Mouse (Mus musculus) intestine, embryonic 14.5 days (tissue): ENCODE data around the gene Vav1. TPM values are rescaled to one million over a fixed set of nuclear protein-coding genes. Genes with fewer than 3 reads are reported as not detected.
A peak's percentile ranks its signal among the peaks of the same experiment; 100 is the strongest.

Experiments used
- ATAC-seq: fragments of 200-750 bp; cut with Nextera tagmentation; replicated peaks from 2 replicates; pipeline ENCODE4 v1.8.0; 2017; ENCODE audit warnings: low read depth, moderate number of reproducible peaks, moderate TSS enrichment, moderate library complexity; ENCODE audit not compliant: low FRiP score, low TSS enrichment
- DNase-seq: peaks from one replicate; pipeline ENCODE4 v3.0.0-alpha.2; 2018; ENCODE audit warnings: low spot score
- H3K27ac ChIP-seq: fragments of 300-500 bp; sonication (generic); 2 replicates; pipeline ENCODE4 v1.5.1; 2014; ENCODE audit warnings: low read depth, mild to moderate bottlenecking, control low read depth
- H3K27me3 ChIP-seq: fragments of 300-500 bp; sonication (generic); replicated peaks from 2 replicates; pipeline ENCODE4 v1.6.1; 2014; ENCODE audit warnings: low read length, control low read depth; ENCODE audit not compliant: control insufficient read depth, insufficient read depth
- H3K36me3 ChIP-seq: fragments of 300-500 bp; sonication (generic); 2 replicates; pipeline ENCODE4 v1.6.1; 2014; ENCODE audit warnings: low read length, control low read depth; ENCODE audit not compliant: control insufficient read depth, insufficient read depth
- H3K4me1 ChIP-seq: fragments of 300-500 bp; sonication (generic); replicated peaks from 2 replicates; pipeline ENCODE4 v1.6.1; 2014; ENCODE audit warnings: low read length, control low read depth, mixed read lengths; ENCODE audit not compliant: control insufficient read depth, insufficient read depth
- H3K4me2 ChIP-seq: fragments of 300-500 bp; sonication (generic); 2 replicates; pipeline ENCODE4 v1.6.1; 2014; ENCODE audit warnings: low read length
- H3K4me3 ChIP-seq: fragments of 300-500 bp; sonication (generic); 2 replicates; pipeline ENCODE4 v1.5.1; 2014; ENCODE audit warnings: low read depth, low read length, control low read depth, mixed read lengths
- H3K9ac ChIP-seq: fragments of 300-500 bp; sonication (generic); 2 replicates; pipeline ENCODE4 v1.6.1; 2014; ENCODE audit warnings: mild to moderate bottlenecking, low read length
- H3K9me3 ChIP-seq: fragments of 300-500 bp; sonication (generic); 2 replicates; pipeline ENCODE4 v1.6.1; 2016; ENCODE audit warnings: low read length, control low read depth; ENCODE audit not compliant: control insufficient read depth
- WGBS: fragments of 180-500 bp; shearing (Covaris S2); extraction: QIAGEN DNeasy Blood & Tissue Kit; methylation state at CpG from one replicate; pipeline ENCODE4 v1.1.7; 2014; 5-methylcytosine and 5-hydroxymethylcytosine counted together
- polyA plus RNA-seq: library from polyadenylated mRNA; unstranded; fragments of >200 nt; fragmentation: Nextera tagmentation; extraction: Ambion mirVana; gene quantifications from 2 replicates; pipeline ENCODE4 v1.2.1, GENCODE M21; 2014

The Vav1 gene
- polyA plus RNA-seq, 1 experiment from 2014 or later: 2.1 TPM

- Histone ChIP-seq H3K4me3 (no peak overlapping the region), H3K27ac (no peak overlapping the region), H3K4me1 (no peaks in the 10 kb centered on the region), H3K9me3 (no peaks in the 10 kb centered on the region), H3K9ac (no peak overlapping the region), H3K4me2 (no peak overlapping the region), H3K27me3 (no peaks in the 10 kb centered on the region), H3K36me3 (no peaks in the 10 kb centered on the region)
- 92% methylated on average over 9 of the region's 9 CpGs for WGBS
- ATAC-seq (no peak), DNase-seq (no peak)
These were observed 17.0 kb downstream of the Vav1 start for GRCm38 (mm10) chr17:57295935-57296334.

GRCm38 (mm10) chr17:57297040-57297439 lies 18.1 kb downstream of the Vav1 start:
- Histone ChIP-seq H3K9ac (no peak overlapping the region), H3K4me2 (no peak overlapping the region), H3K4me1 (no peaks in the 10 kb centered on the region), H3K27me3 (no peaks in the 10 kb centered on the region), H3K4me3 (no peak overlapping the region), H3K9me3 (no peaks in the 10 kb centered on the region), H3K36me3 (no peaks in the 10 kb centered on the region), H3K27ac (no peak overlapping the region)
- WGBS: 86% methylated on average over 12 of the region's 12 CpGs
- ATAC-seq: no peak
- DNase-seq: no peak

- Histone ChIP-seq H3K9me3 (no peaks in the 10 kb centered on the region), H3K27me3 (no peaks in the 10 kb centered on the region), H3K4me1 (no peaks in the 10 kb centered on the region), H3K27ac (no peak overlapping the region), H3K4me3 (no peak overlapping the region), H3K9ac (no peak overlapping the region), H3K36me3 (no peaks in the 10 kb centered on the region), H3K4me2 (no peak overlapping the region)
- no peak for DNase-seq
- ATAC-seq: no peak
- 68% methylated on average over 4 of the region's 4 CpGs for WGBS
These were observed 26.7 kb downstream of the Vav1 start for GRCm38 (mm10) chr17:57305593-57305992.

- Histone ChIP-seq H3K4me3 (no peak overlapping the region), H3K4me2 (no peak overlapping the region), H3K36me3 (no peaks in the 10 kb centered on the region), H3K27me3 (no peaks in the 10 kb centered on the region), H3K4me1 (no peaks in the 10 kb centered on the region), H3K9ac (no peak overlapping the region), H3K9me3 (no peaks in the 10 kb centered on the region), H3K27ac (no peak overlapping the region)
- DNase-seq (no peak), ATAC-seq (no peak)
- 74% methylated on average over 6 of the region's 6 CpGs for WGBS
These were observed 28.2 kb downstream of the Vav1 start for GRCm38 (mm10) chr17:57307074-57307473.

GRCm38 (mm10) chr17:57311801-57312200 lies 32.9 kb downstream of the Vav1 start:
- Histone ChIP-seq H3K27ac (no peak overlapping the region), H3K27me3 (no peaks in the 10 kb centered on the region), H3K9ac (no peak overlapping the region), H3K4me2 (no peak overlapping the region), H3K9me3 (no peaks in the 10 kb centered on the region), H3K4me1 (no peaks in the 10 kb centered on the region), H3K4me3 (no peak overlapping the region), H3K36me3 (no peaks in the 10 kb centered on the region)
- WGBS: 24% methylated on average over 13 of the region's 13 CpGs
- ATAC-seq (no peak), DNase-seq (no peak)

- ATAC-seq (peak; percentile 57; the same call in 1 of the 2 replicates), DNase-seq (peak; percentile 61)
- H3K9me3 ChIP-seq: no peaks in the 10 kb centered on the region
- H3K4me3 ChIP-seq: no peak overlapping the region
- no peak overlapping the region for H3K4me2 ChIP-seq
- WGBS: 38% methylated on average over 8 of the region's 8 CpGs
- H3K36me3 ChIP-seq: no peaks in the 10 kb centered on the region
- H3K9ac ChIP-seq: no peak overlapping the region
- H3K27me3 ChIP-seq: no peaks in the 10 kb centered on the region
- peaks cover 8% of the 10 kb centered on the region for H3K4me1 ChIP-seq
- no peak overlapping the region for H3K27ac ChIP-seq
These were observed 48.7 kb downstream of the Vav1 start for GRCm38 (mm10) chr17:57327615-57328014.

- Histone ChIP-seq H3K9ac (no peak overlapping the region), H3K27me3 (no peaks in the 10 kb centered on the region), H3K27ac (no peak overlapping the region), H3K4me2 (no peak overlapping the region), H3K4me3 (no peak overlapping the region), H3K36me3 (no peaks in the 10 kb centered on the region), H3K9me3 (no peaks in the 10 kb centered on the region), H3K4me1 (peaks cover 8% of the 10 kb centered on the region)
- ATAC-seq (no peak), DNase-seq (no peak)
- 28% methylated on average over 4 of the region's 6 CpGs for WGBS
These were observed 50.0 kb downstream of the Vav1 start for GRCm38 (mm10) chr17:57328944-57329343.

- no peak for DNase-seq
- no peaks in the 10 kb centered on the region for H3K36me3 ChIP-seq
- no peak overlapping the region for H3K9ac ChIP-seq
- H3K4me2 ChIP-seq: no peak overlapping the region
- H3K4me3 ChIP-seq: no peak overlapping the region
- no peak for ATAC-seq
- H3K27ac ChIP-seq: no peak overlapping the region
- peaks cover 8% of the 10 kb centered on the region for H3K4me1 ChIP-seq
- no peaks in the 10 kb centered on the region for H3K9me3 ChIP-seq
- WGBS: 87% methylated on average over 8 of the region's 8 CpGs
- H3K27me3 ChIP-seq: no peaks in the 10 kb centered on the region
These were observed 52.1 kb downstream of the Vav1 start for GRCm38 (mm10) chr17:57330993-57331392.

- Histone ChIP-seq H3K9ac (no peak overlapping the region), H3K4me2 (no peak overlapping the region), H3K27me3 (no peaks in the 10 kb centered on the region), H3K9me3 (no peaks in the 10 kb centered on the region), H3K4me1 (peaks cover 8% of the 10 kb centered on the region), H3K27ac (no peak overlapping the region), H3K4me3 (no peak overlapping the region), H3K36me3 (no peaks in the 10 kb centered on the region)
- no peak for ATAC-seq
- WGBS: 83% methylated on average over 4 of the region's 4 CpGs
- no peak for DNase-seq
These were observed 53.3 kb downstream of the Vav1 start for GRCm38 (mm10) chr17:57332241-57332640.
